Mouse (Mus musculus) lung, postnatal 0 days (tissue): ENCODE results near the gene Ercc5. TPM values are rescaled to one million over a fixed set of nuclear protein-coding genes. Genes with fewer than 3 reads are reported as not detected.

Experiments used
- ATAC-seq: fragments of 200-750 bp; cut with Nextera tagmentation; 2 replicates; pipeline ENCODE4 v1.8.0; 2017; ENCODE audit warnings: moderate library complexity
- DNase-seq: peaks from one replicate; pipeline ENCODE4 v3.0.0-alpha.2; 2016; ENCODE audit warnings: low spot score
- H3K27ac ChIP-seq: fragments of 300-500 bp; sonication (generic); 2 replicates; pipeline ENCODE4 v1.5.1; 2014; ENCODE audit warnings: antibody characterized with exemption, mild to moderate bottlenecking, low read length, mixed read lengths
- H3K27me3 ChIP-seq: fragments of 300-500 bp; sonication (generic); replicated peaks from 2 replicates; pipeline ENCODE4 v1.6.1; 2014; ENCODE audit warnings: low read length, mixed read lengths; ENCODE audit not compliant: insufficient read depth
- H3K36me3 ChIP-seq: fragments of 300-500 bp; sonication (generic); 2 replicates; pipeline ENCODE4 v1.6.1; 2014; ENCODE audit warnings: low read length, mixed read lengths; ENCODE audit not compliant: insufficient read depth
- H3K4me1 ChIP-seq: fragments of 300-500 bp; sonication (generic); 2 replicates; pipeline ENCODE4 v1.6.1; 2014; ENCODE audit warnings: antibody characterized with exemption, low read depth, low read length, mixed read lengths; ENCODE audit not compliant: insufficient read depth
- H3K4me2 ChIP-seq: fragments of 300-500 bp; sonication (generic); replicated peaks from 2 replicates; pipeline ENCODE4 v1.6.1; 2014; ENCODE audit warnings: low read depth, mild to moderate bottlenecking, low read length, moderate library complexity, mixed read lengths
- H3K4me3 ChIP-seq: fragments of 300-500 bp; sonication (generic); 2 replicates; pipeline ENCODE4 v1.5.1; 2014; ENCODE audit warnings: low read depth, low read length
- H3K9ac ChIP-seq: fragments of 300-500 bp; sonication (generic); replicated peaks from 2 replicates; pipeline ENCODE4 v1.6.1; 2014; ENCODE audit warnings: low read depth, mild to moderate bottlenecking
- H3K9me3 ChIP-seq: fragments of 300-500 bp; sonication (generic); 2 replicates; pipeline ENCODE4 v1.6.1; 2016; ENCODE audit warnings: low read length, mixed read lengths
- CTCF ChIP-seq: IDR thresholded peaks from 2 replicates; pipeline ENCODE4 v1.5.1; 2016; ENCODE audit warnings: antibody characterized with exemption, mild to moderate bottlenecking
- EP300 ChIP-seq: IDR thresholded peaks from 2 replicates; pipeline ENCODE4 v1.6.1; 2016; ENCODE audit warnings: antibody characterized with exemption, mild to moderate bottlenecking, control low read depth
- WGBS: fragments of 180-500 bp; shearing (Covaris S2); extraction: QIAGEN DNeasy Blood & Tissue Kit; methylation state at CpG from one replicate; pipeline ENCODE4 v1.1.7; 2014; 5-methylcytosine and 5-hydroxymethylcytosine counted together
- polyA plus RNA-seq: library from polyadenylated mRNA; unstranded; fragments of >200 nt; fragmentation: Nextera tagmentation; extraction: Ambion mirVana; gene quantifications from 2 replicates; pipeline ENCODE4 v1.2.1, GENCODE M21; 2015

Ercc5 gene
- polyA plus RNA-seq, 1 experiment from 2014 or later = 16.7 TPM

- Histone ChIP-seq H3K27me3 (no peaks in the 10 kb centered on the region), H3K9me3 (no peaks in the 10 kb centered on the region), H3K4me1 (no peaks in the 10 kb centered on the region), H3K4me3 (peak overlapping the region; percentile 38), H3K9ac (peak overlapping the region; percentile 34; the same call in 1 of the 2 replicates), H3K4me2 (peak overlapping the region; percentile 75), H3K27ac (no peak overlapping the region), H3K36me3 (no peaks in the 10 kb centered on the region)
- DNase-seq (peak; percentile 53), ATAC-seq (peak; percentile 74)
- WGBS = 12% methylated on average over 47 of the region's 47 CpGs
- TF ChIP-seq CTCF = no peak
- no peak; the same call in 1 of the 2 replicates for TF ChIP-seq EP300
These were observed 51.0 kb downstream of the Ercc5 start for GRCm38 (mm10) chr1:44198273-44199171.

DNA sequence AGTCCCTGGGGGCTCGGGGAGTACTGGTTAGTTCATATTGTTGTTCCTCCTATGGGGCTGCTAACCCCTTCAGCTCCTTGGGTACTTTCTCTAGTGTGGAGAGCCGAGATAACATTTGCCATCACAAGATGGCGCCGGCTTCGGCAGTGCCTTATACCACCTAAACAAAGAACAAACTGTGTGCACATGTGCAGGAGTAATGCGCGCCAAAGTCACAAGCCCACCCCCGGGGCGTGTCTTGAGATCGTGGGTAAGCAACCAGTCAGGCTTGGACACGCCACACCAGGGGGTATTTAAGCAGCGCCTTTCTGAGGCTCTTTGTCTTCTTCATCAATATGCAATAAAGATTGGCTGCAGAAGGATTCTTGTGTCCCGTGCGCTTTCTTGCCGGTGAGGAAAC, 55.3 kb downstream of the Ercc5 start:
- H3K4me1 ChIP-seq = no peaks in the 10 kb centered on the region

DNA sequence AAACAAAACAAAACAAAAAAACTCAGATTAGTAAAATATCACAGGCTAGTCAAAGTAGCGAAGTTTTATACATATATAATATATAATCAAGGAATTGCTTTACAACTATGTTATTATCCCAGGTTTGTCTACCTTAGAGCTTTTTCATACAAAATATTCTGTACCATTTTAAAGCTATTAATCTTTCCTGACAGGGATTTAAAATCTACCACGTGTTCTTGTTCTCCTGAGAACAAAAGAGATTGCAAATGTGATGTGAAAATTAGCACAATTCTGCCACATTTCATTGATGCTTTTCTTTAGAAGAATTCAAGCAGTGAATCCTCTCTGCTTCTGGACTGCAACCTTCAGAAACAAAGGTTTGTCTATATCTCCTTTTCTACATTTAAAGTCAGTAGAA, 66.9 kb downstream of the Ercc5 start:
- H3K9ac ChIP-seq = no peak overlapping the region
- H3K27me3 ChIP-seq = no peaks in the 10 kb centered on the region
- DNase-seq (no peak), ATAC-seq (no peak)
- TF ChIP-seq EP300 (no peak), CTCF (no peak)
- no peaks in the 10 kb centered on the region for H3K9me3 ChIP-seq
- no peak overlapping the region for H3K4me3 ChIP-seq
- no peak overlapping the region for H3K4me2 ChIP-seq
- H3K4me1 ChIP-seq = no peaks in the 10 kb centered on the region; the same call in 1 of the 2 replicates
- 48% methylated on average over 2 of the region's 2 CpGs for WGBS
- H3K27ac ChIP-seq = no peak overlapping the region
- H3K36me3 ChIP-seq = no peaks in the 10 kb centered on the region

More for the DNA sequence above, 55.3 kb downstream of the Ercc5 start:
- Histone ChIP-seq H3K4me3 (no peak overlapping the region), H3K27ac (no peak overlapping the region), H3K27me3 (no peaks in the 10 kb centered on the region), H3K4me2 (no peak overlapping the region), H3K9ac (no peak overlapping the region), H3K36me3 (no peaks in the 10 kb centered on the region), H3K9me3 (no peaks in the 10 kb centered on the region)
- WGBS = 92% methylated on average over 15 of the region's 15 CpGs
- DNase-seq (no peak), ATAC-seq (no peak)
- TF ChIP-seq CTCF (no peak), EP300 (no peak)

DNA sequence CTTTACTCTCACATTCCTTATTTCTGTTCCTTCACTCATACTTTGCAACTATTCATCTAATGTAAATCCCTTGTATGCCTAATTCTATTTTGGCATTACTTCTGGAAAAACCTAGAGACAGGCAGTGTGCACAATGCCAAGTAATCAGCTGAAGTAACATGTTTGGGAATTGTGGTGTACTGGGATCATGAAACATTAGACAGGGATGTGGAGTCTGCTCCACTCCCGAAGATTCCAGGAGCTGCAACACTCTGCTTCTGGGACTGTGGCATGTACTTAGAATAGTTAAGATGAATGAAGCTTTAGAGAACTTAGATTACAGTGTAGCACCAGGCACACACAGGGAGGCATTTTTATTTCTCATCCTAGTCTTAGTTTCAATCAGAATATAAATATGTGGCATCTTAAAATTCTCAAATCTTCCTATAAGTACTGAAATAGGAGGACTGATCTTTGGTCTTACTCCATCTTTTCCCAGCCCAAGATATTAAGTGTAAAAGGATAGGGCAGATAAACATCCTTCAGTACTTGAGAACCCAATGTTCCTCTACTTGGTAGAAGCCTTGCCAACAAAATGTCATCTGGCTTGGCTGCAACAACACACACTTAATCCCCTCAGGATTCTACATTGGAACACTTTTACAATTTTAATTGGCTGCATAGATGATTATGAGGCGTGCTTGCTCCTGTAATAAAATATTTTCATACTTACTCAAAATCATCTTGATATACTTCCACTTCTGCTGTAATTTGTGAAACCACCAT, 69.0 kb downstream of the Ercc5 start:
- DNase-seq = peak; percentile 85
- TF ChIP-seq EP300 = peak; percentile 85
- TF ChIP-seq CTCF = no peak
- Histone ChIP-seq H3K4me1 (no peaks in the 10 kb centered on the region; the same call in 1 of the 2 replicates), H3K36me3 (no peaks in the 10 kb centered on the region), H3K4me3 (no peak overlapping the region; the same call in 1 of the 2 replicates), H3K9ac (no peak overlapping the region), H3K27me3 (no peaks in the 10 kb centered on the region), H3K9me3 (no peaks in the 10 kb centered on the region), H3K4me2 (no peak overlapping the region), H3K27ac (peak overlapping the region; percentile 65)
- WGBS = 55% methylated on average over 2 of the region's 2 CpGs
- ATAC-seq = peak; percentile 76

GRCm38 (mm10) chr1:44217118-44217517, 69.6 kb downstream of the Ercc5 start:
- no peaks in the 10 kb centered on the region for H3K36me3 ChIP-seq
- H3K9me3 ChIP-seq = no peaks in the 10 kb centered on the region
- DNase-seq = no peak
- 0 out of 2 replicates have a peak overlapping the region, but pooled peaks have one; percentile 49 for H3K27ac ChIP-seq
- H3K27me3 ChIP-seq = no peaks in the 10 kb centered on the region
- no peak overlapping the region for H3K4me2 ChIP-seq
- no peak for ATAC-seq
- no peak overlapping the region for H3K9ac ChIP-seq
- 47% methylated on average over 2 of the region's 2 CpGs for WGBS
- TF ChIP-seq CTCF (no peak), EP300 (no peak)
- H3K4me1 ChIP-seq = no peaks in the 10 kb centered on the region; the same call in 1 of the 2 replicates
- no peak overlapping the region; the same call in 1 of the 2 replicates for H3K4me3 ChIP-seq

DNA sequence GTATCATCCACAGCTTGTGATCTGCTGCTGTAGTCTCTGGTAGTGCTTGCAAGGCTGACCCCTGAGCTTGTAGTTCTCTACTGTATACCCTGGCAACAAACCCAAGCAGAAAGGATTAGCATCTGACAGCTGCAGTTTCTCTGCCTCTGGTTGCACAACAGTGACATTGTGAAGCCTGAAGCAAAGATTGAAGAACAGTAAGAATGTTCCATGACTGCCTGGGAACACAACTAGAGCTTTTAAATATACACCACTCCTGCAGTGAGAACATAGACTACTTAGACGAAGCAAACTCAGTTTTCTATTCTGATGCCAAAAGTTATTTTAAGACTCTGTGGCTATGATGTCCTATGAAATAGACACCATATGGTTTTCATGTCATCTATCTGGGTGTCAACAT, 71.3 kb downstream of the Ercc5 start, which contains the start of gene Mettl21e:
Mettl21e (minus strand) TSS at position 86 of the 400 bp plus-strand sequence.
- Histone ChIP-seq H3K9me3 (no peaks in the 10 kb centered on the region), H3K9ac (no peak within 1 kb of the TSS), H3K36me3 (no peaks in the 10 kb centered on the region), H3K4me1 (no peaks in the 10 kb centered on the region; the same call in 1 of the 2 replicates), H3K27me3 (no peaks in the 10 kb centered on the region), H3K4me3 (peak within 1 kb of the TSS; percentile 19; the same call in 1 of the 2 replicates), H3K27ac (peak within 1 kb of the TSS; percentile 64; the same call in 1 of the 2 replicates), H3K4me2 (no peak within 1 kb of the TSS)
- TF ChIP-seq EP300 (peak; percentile 85), CTCF (no peak)
- 47% methylated on average over 1 of the region's 1 CpGs for WGBS
- DNase-seq (peak; percentile 93), ATAC-seq (peak; percentile 88)
